Mouse (Mus musculus): ENCODE data around the gene Olfr551. TPM values are rescaled to one million over a fixed set of nuclear protein-coding genes. Genes with fewer than 3 reads are reported as not detected.

Gene Olfr551
- polyA plus RNA-seq, 1 experiment from 2014 or later, result not detected

DNA sequence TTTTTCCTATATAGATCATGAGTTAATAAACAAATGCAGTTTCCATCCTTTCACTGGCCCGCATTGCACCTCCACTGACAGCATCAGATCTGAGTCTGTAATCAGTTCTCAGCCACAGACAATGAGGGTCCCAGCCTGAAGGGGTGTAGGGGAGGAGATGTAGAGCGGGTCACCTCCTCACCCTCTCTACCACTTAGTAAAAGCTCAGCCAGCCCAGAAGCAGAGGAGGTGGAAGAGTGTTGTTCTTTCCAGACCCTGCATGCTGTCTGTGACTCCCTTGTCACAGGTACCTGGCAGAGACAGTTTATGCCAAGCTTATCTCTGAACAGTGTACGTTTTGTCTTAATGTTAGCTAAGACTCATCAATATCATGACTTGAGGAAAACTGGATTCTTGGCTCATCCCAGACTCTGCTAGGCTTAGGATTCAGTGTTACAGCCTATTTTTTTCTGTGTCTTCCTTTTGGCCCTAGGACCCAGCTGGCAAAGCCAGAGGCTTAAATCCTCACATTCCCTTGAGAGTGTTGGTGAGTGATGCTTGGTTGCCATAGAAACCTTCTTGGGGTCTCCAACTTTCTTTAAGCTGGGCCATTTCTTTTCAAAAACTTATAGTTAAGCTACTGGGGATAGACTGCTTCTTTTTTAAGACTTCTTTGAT is 18.4 kb downstream of the Olfr551 start:
- Histone ChIP-seq H3K4me3 (ENCODE audit: control insufficient read depth in 1 of 2, insufficient read depth in 1 of 2, low read depth in 1 of 2, low read length in 2 of 2) (no peak overlapping the region), H3K36me3 (ENCODE audit: control insufficient read depth, insufficient read depth, low read length) (no peaks in the 10 kb centered on the region), H3K9ac (ENCODE audit: low read length) (no peak overlapping the region), H3K27me3 (ENCODE audit: control insufficient read depth, insufficient read depth, low read length) (no peaks in the 10 kb centered on the region), H3K27ac (replicated peaks in 1 of 2; ENCODE audit: control insufficient read depth in 1 of 2, insufficient read depth in 1 of 2, low read depth in 2 of 2, low read length in 2 of 2) (no peak overlapping the region), H3K4me1 (ENCODE audit: control insufficient read depth in 2 of 2, insufficient read depth in 2 of 2, low read length in 2 of 2) (no peaks in the 10 kb centered on the region), H3K9me3 (ENCODE audit: control insufficient read depth, low read length) (no peaks in the 10 kb centered on the region), H3K4me2 (ENCODE audit: low read length) (no peak overlapping the region)
- 62% methylated on average over 3 of the region's 3 CpGs for whole genome bisulfite sequencing
- no peak for ATAC-seq (ENCODE audit: insufficient number of reproducible peaks, insufficient read depth, low FRiP score, low read depth)

DNA sequence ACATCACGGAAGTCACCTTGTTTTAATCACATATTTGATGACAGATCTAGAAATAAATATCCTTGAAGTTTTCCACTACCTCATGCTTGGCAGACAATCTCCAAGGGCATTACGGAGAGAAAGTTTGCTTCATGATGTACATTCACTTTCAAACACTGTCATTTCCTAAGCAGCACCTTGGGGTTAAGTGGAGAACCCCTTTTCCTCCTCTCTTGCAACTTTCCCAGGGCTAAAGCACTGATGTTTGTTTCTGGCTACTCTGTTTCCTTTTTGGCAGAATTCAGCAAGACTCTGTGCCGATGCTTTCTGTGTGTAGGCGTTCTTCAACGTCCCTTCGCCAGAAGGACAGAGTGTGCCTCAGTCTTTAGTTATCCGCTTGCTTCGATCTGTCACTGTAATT is 20.5 kb downstream of the Olfr551 start, which contains the start of gene Olfr550:
Gene Olfr550 (plus strand): TSS at position 301 of the 400 bp plus-strand sequence.
- Histone ChIP-seq H3K4me1 (ENCODE audit: control insufficient read depth in 2 of 2, insufficient read depth in 2 of 2, low read length in 2 of 2) (no peaks in the 10 kb centered on the region), H3K36me3 (ENCODE audit: control insufficient read depth, insufficient read depth, low read length) (no peaks in the 10 kb centered on the region), H3K9ac (ENCODE audit: low read length) (no peak within 1 kb of the TSS), H3K4me3 (ENCODE audit: control insufficient read depth in 1 of 2, insufficient read depth in 1 of 2, low read depth in 1 of 2, low read length in 2 of 2) (no peak within 1 kb of the TSS), H3K27me3 (ENCODE audit: control insufficient read depth, insufficient read depth, low read length) (no peaks in the 10 kb centered on the region), H3K9me3 (ENCODE audit: control insufficient read depth, low read length) (no peaks in the 10 kb centered on the region), H3K27ac (replicated peaks in 1 of 2; ENCODE audit: control insufficient read depth in 1 of 2, insufficient read depth in 1 of 2, low read depth in 2 of 2, low read length in 2 of 2) (no peak within 1 kb of the TSS), H3K4me2 (ENCODE audit: low read length) (no peak within 1 kb of the TSS)
- no peak for ATAC-seq (ENCODE audit: insufficient number of reproducible peaks, insufficient read depth, low FRiP score, low read depth)
- WGBS, result 85% methylated on average over 8 of the region's 8 CpGs

DNA sequence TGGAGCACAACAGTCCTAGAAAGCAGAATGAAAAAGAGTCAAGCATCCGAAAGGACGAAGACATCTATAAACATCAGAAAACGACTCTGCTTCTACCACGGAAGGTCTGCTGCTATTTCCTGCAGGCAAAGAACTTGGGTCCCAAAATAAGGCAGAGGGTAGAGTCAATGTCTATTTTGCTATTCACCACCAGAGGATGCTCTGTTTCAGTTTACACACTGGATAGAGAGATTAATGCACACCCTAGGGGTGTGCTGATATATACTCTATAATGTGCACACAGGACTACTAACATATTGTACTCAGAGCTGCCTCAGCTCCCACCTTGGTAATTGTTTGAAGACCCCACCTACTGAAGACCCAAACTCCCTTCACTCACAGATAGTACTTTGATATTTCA is 25.5 kb downstream of the Olfr551 start:
- Histone ChIP-seq H3K36me3 (ENCODE audit: control insufficient read depth, insufficient read depth, low read length) (no peaks in the 10 kb centered on the region), H3K27me3 (ENCODE audit: control insufficient read depth, insufficient read depth, low read length) (no peaks in the 10 kb centered on the region), H3K4me2 (ENCODE audit: low read length) (no peak overlapping the region), H3K9me3 (ENCODE audit: control insufficient read depth, low read length) (no peaks in the 10 kb centered on the region), H3K27ac (replicated peaks in 1 of 2; ENCODE audit: control insufficient read depth in 1 of 2, insufficient read depth in 1 of 2, low read depth in 2 of 2, low read length in 2 of 2) (no peak overlapping the region), H3K4me3 (ENCODE audit: control insufficient read depth in 1 of 2, insufficient read depth in 1 of 2, low read depth in 1 of 2, low read length in 2 of 2) (no peak overlapping the region), H3K4me1 (ENCODE audit: control insufficient read depth in 2 of 2, insufficient read depth in 2 of 2, low read length in 2 of 2) (peaks cover 2 to 8% of the 10 kb centered on the region in 2 experiments; a peak in 2 of 4 replicates), H3K9ac (ENCODE audit: low read length) (no peak overlapping the region)
- no peak for ATAC-seq (ENCODE audit: insufficient number of reproducible peaks, insufficient read depth, low FRiP score, low read depth)
- 85% methylated on average over 4 of the region's 4 CpGs for WGBS

DNA sequence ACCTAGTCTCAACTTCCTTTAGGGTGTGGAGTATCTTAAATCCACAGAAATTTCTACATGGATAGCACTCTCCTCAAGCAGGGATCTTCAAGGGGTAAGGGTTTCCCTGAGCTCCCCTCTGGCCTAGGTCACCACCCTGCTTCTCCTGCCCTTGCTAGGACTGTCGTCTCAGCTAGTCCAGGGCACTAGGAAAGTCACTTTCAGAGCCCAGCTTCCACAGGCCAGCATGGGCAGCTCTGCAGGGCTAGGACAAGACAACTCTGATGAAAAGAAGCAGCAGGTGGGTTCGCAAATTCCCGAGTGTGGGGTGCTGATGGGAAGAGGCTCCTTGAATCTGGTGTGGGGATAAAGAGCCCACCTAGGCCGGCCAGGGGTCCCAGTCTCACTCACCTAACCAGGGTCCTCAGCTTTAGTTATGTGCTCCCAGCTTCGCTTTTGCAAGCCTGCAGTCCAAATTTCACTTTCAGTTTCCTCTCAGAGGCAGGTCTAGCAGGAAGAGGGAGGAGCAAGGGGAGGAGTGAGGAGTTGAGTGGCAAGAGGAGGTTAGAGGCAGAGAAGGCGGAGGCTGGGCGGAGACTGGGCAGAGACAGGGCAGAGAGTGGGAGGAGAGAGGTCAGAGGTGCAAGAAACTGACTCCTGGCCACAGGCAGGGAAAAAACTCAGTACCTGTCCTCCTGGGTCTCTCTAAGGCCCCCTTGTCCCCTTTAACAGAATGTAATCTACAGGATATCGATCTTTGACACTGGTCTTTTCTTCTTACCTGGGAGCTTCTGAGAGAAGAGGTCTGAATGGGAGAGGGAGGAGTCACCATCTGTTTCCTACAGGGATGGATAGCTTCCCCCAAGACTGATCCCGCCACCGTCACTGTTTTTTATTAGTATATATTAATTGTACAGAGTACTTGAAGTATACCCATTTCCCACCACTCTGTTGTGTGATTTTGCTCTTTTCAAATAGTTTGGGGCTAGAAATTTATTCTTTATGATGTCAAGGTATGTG is 26.4 kb downstream of the Olfr551 start, which contains the start of gene Trim21:
Gene Trim21 (minus strand): TSS at position 488 of the 999 bp plus-strand sequence.
- 18% methylated on average over 10 of the region's 10 CpGs for WGBS
- H3K27ac ChIP-seq (replicated peaks in 1 of 2; ENCODE audit: control insufficient read depth in 1 of 2, insufficient read depth in 1 of 2, low read depth in 2 of 2, low read length in 2 of 2), result peak within 1 kb of the TSS; percentile 31 to 56; a peak in 3 of 4 replicates

DNA sequence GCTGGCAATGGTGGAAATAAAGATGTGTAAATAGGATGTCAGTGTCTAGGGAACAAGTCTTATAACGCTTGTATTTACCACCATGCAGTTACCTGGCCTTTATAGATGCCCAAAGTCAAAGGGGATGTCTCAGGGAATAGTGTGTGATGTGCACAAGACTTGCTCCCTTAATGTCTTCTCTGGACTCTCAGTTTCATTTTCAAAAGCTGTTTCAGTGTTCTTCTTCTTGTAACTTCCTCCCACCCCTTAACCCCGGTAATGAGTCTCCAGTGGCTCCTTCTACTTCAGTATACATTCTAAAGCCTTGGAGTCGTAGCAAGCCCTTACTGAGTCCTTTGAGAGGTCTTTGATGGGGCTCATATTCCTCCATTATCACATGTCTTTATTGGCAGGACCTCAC is 38.4 kb downstream of the Olfr551 start:
- H3K9me3 ChIP-seq (ENCODE audit: control insufficient read depth, low read length), result no peaks in the 10 kb centered on the region
- H3K9ac ChIP-seq (ENCODE audit: low read length), result no peak overlapping the region
- H3K27me3 ChIP-seq (ENCODE audit: control insufficient read depth, insufficient read depth, low read length), result no peaks in the 10 kb centered on the region
- H3K36me3 ChIP-seq (ENCODE audit: control insufficient read depth, insufficient read depth, low read length), result no peaks in the 10 kb centered on the region
- H3K4me1 ChIP-seq (ENCODE audit: control insufficient read depth in 2 of 2, insufficient read depth in 2 of 2, low read length in 2 of 2), result no peaks in the 10 kb centered on the region
- H3K27ac ChIP-seq (replicated peaks in 1 of 2; ENCODE audit: control insufficient read depth in 1 of 2, insufficient read depth in 1 of 2, low read depth in 2 of 2, low read length in 2 of 2), result no peak overlapping the region
- H3K4me2 ChIP-seq (ENCODE audit: low read length), result no peak overlapping the region
- no peak overlapping the region for H3K4me3 ChIP-seq (ENCODE audit: control insufficient read depth in 1 of 2, insufficient read depth in 1 of 2, low read depth in 1 of 2, low read length in 2 of 2)
- ATAC-seq (ENCODE audit: insufficient number of reproducible peaks, insufficient read depth, low FRiP score, low read depth), result no peak
- WGBS, result 68% methylated on average over 3 of the region's 3 CpGs

More for the DNA sequence above, 26.4 kb downstream of the Olfr551 start, which contains the start of gene Trim21:
- peaks cover 2 to 8% of the 10 kb centered on the region in 2 experiments; a peak in 2 of 4 replicates for H3K4me1 ChIP-seq (ENCODE audit: control insufficient read depth in 2 of 2, insufficient read depth in 2 of 2, low read length in 2 of 2)
- H3K9me3 ChIP-seq (ENCODE audit: control insufficient read depth, low read length), result no peaks in the 10 kb centered on the region
- peak; percentile 96 for ATAC-seq (ENCODE audit: insufficient number of reproducible peaks, insufficient read depth, low FRiP score, low read depth)
- no peaks in the 10 kb centered on the region for H3K27me3 ChIP-seq (ENCODE audit: control insufficient read depth, insufficient read depth, low read length)
- H3K4me3 ChIP-seq (ENCODE audit: control insufficient read depth in 1 of 2, insufficient read depth in 1 of 2, low read depth in 1 of 2, low read length in 2 of 2), result peak within 1 kb of the TSS; percentile 61 to 77
- no peaks in the 10 kb centered on the region for H3K36me3 ChIP-seq (ENCODE audit: control insufficient read depth, insufficient read depth, low read length)
- peak within 1 kb of the TSS; percentile 81 for H3K4me2 ChIP-seq (ENCODE audit: low read length)
- peak within 1 kb of the TSS; percentile 74 for H3K9ac ChIP-seq (ENCODE audit: low read length)

DNA sequence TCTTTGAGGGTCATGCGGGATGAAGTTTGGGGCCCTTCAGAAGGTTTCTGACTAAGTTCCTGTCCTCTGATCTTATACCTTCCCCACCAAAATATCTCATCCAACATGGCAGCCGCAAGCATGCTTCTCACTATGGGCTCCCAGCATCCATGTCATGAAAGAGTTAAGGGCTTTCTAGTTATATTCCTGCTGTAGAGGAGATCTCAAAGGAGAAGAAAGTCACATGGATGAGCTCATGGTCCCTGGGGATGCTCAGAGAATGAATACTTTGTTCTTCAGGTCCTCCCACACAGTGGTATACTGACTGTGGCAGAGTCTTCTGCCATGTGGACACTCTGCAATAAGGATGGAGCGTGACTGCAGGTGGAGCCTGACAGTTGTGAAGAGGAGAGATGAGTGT is 42.1 kb downstream of the Olfr551 start, which contains the start of gene Olfr549:
Gene Olfr549 (plus strand): TSS at position 301 of the 400 bp plus-strand sequence.
- H3K4me2 ChIP-seq (ENCODE audit: low read length), result no peak within 1 kb of the TSS
- ATAC-seq (ENCODE audit: insufficient number of reproducible peaks, insufficient read depth, low FRiP score, low read depth), result no peak
- H3K27ac ChIP-seq (replicated peaks in 1 of 2; ENCODE audit: control insufficient read depth in 1 of 2, insufficient read depth in 1 of 2, low read depth in 2 of 2, low read length in 2 of 2), result no peak within 1 kb of the TSS
- H3K4me3 ChIP-seq (ENCODE audit: control insufficient read depth in 1 of 2, insufficient read depth in 1 of 2, low read depth in 1 of 2, low read length in 2 of 2), result no peak within 1 kb of the TSS
- no peaks in the 10 kb centered on the region for H3K27me3 ChIP-seq (ENCODE audit: control insufficient read depth, insufficient read depth, low read length)
- H3K36me3 ChIP-seq (ENCODE audit: control insufficient read depth, insufficient read depth, low read length), result no peaks in the 10 kb centered on the region
- H3K9ac ChIP-seq (ENCODE audit: low read length), result no peak within 1 kb of the TSS
- no peaks in the 10 kb centered on the region for H3K4me1 ChIP-seq (ENCODE audit: control insufficient read depth in 2 of 2, insufficient read depth in 2 of 2, low read length in 2 of 2)
- no peaks in the 10 kb centered on the region for H3K9me3 ChIP-seq (ENCODE audit: control insufficient read depth, low read length)
- 80% methylated on average over 3 of the region's 3 CpGs for WGBS

DNA sequence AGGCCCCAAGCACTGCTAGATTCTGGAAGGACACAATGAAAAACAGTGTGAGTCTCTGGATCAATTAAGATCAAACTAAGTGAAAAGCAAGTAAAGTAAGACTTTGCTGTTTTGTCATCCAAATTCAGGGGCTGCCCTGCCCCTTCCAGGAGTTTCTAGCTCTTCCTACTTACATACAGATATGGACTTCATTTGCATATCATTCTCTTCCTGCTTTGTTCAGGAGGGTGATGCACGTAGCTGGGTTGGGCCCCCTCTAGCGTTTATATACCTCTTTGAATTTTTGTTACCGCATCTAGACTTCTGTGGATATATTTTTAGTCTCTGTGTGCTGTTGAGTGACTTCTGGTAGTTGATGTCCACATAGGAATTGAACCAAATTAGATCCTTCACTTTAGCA is 50.4 kb downstream of the Olfr551 start:
- 44% methylated on average over 3 of the region's 3 CpGs for WGBS

More for the DNA sequence above, 50.4 kb downstream of the Olfr551 start:
- Histone ChIP-seq H3K27me3 (ENCODE audit: control insufficient read depth, insufficient read depth, low read length) (no peaks in the 10 kb centered on the region), H3K4me2 (ENCODE audit: low read length) (no peak overlapping the region), H3K4me3 (ENCODE audit: control insufficient read depth in 1 of 2, insufficient read depth in 1 of 2, low read depth in 1 of 2, low read length in 2 of 2) (no peak overlapping the region), H3K4me1 (ENCODE audit: control insufficient read depth in 2 of 2, insufficient read depth in 2 of 2, low read length in 2 of 2) (no peaks in the 10 kb centered on the region), H3K36me3 (ENCODE audit: control insufficient read depth, insufficient read depth, low read length) (no peaks in the 10 kb centered on the region), H3K9ac (ENCODE audit: low read length) (no peak overlapping the region), H3K27ac (replicated peaks in 1 of 2; ENCODE audit: control insufficient read depth in 1 of 2, insufficient read depth in 1 of 2, low read depth in 2 of 2, low read length in 2 of 2) (no peak overlapping the region), H3K9me3 (ENCODE audit: control insufficient read depth, low read length) (no peaks in the 10 kb centered on the region)
- no peak for ATAC-seq (ENCODE audit: insufficient number of reproducible peaks, insufficient read depth, low FRiP score, low read depth)
